Mouse (Mus musculus) midbrain, embryonic 16.5 days (tissue): ENCODE measurements at regions not wholly inside any gene's neighbourhood (a gene's known extent, or its start where the extent isn't known, plus 50 kb on each side); places are given as distances from the start of the nearest gene placed in this dataset.

Source experiments
- ATAC-seq: fragments of 200-750 bp; cut with Nextera tagmentation; 2 replicates; pipeline ENCODE4 v1.8.0; 2017; ENCODE audit warnings: moderate TSS enrichment
- H3K27ac ChIP-seq: fragments of 300-500 bp; sonication (generic); 2 replicates; pipeline ENCODE4 v1.5.1; 2014; ENCODE audit warnings: mild to moderate bottlenecking, low read length, mixed read lengths
- H3K27me3 ChIP-seq: fragments of 300-500 bp; sonication (generic); 2 replicates; pipeline ENCODE4 v1.6.1; 2014; ENCODE audit warnings: low read depth, low read length, mixed read lengths; ENCODE audit not compliant: control insufficient read depth, insufficient read depth
- H3K36me3 ChIP-seq: fragments of 300-500 bp; sonication (generic); 2 replicates; pipeline ENCODE4 v1.6.1; 2014; ENCODE audit warnings: mild to moderate bottlenecking, low read length, moderate library complexity, mixed read lengths; ENCODE audit not compliant: control insufficient read depth, insufficient read depth
- H3K4me1 ChIP-seq: fragments of 300-500 bp; sonication (generic); 2 replicates; pipeline ENCODE4 v1.6.1; 2014; ENCODE audit warnings: mild to moderate bottlenecking, low read length, mixed read lengths; ENCODE audit not compliant: control insufficient read depth, insufficient read depth
- H3K4me2 ChIP-seq: fragments of 300-500 bp; sonication (generic); 2 replicates; pipeline ENCODE4 v1.6.1; 2014; ENCODE audit warnings: mild to moderate bottlenecking, low read length, mixed read lengths
- H3K4me3 ChIP-seq: fragments of 300-500 bp; sonication (generic); 2 replicates; pipeline ENCODE4 v1.5.1; 2014; ENCODE audit warnings: low read depth, mild to moderate bottlenecking, low read length, moderate library complexity, mixed read lengths
- H3K9ac ChIP-seq: fragments of 300-500 bp; sonication (generic); 2 replicates; pipeline ENCODE4 v1.6.1; 2014; ENCODE audit warnings: low read depth, low read length, mixed read lengths
- H3K9me3 ChIP-seq: fragments of 300-500 bp; sonication (generic); replicated peaks from 2 replicates; pipeline ENCODE4 v1.6.1; 2014; ENCODE audit warnings: mild to moderate bottlenecking, low read length, mixed read lengths; ENCODE audit not compliant: control insufficient read depth, poor library complexity, severe bottlenecking
- WGBS: fragments of 180-500 bp; shearing (Covaris S2); extraction: QIAGEN DNeasy Blood & Tissue Kit; methylation state at CpG from one replicate; pipeline ENCODE4 v1.1.7; 2014; 5-methylcytosine and 5-hydroxymethylcytosine counted together

GRCm38 (mm10) chr8:35112591-35113265 lies 652.9 kb upstream of the Gm19410 start:
- Histone ChIP-seq H3K4me1 (no peaks in the 10 kb centered on the region), H3K4me3 (no peak overlapping the region), H3K9ac (no peak overlapping the region), H3K27me3 (no peaks in the 10 kb centered on the region), H3K4me2 (no peak overlapping the region), H3K36me3 (no peaks in the 10 kb centered on the region), H3K27ac (no peak overlapping the region), H3K9me3 (no peaks in the 10 kb centered on the region)
- no peak for ATAC-seq
- 80% methylated on average over 7 of the region's 7 CpGs for WGBS

GRCm38 (mm10) chr8:35114031-35114430 lies 651.6 kb upstream of the Gm19410 start:
- H3K9ac ChIP-seq = no peak overlapping the region
- H3K36me3 ChIP-seq = no peaks in the 10 kb centered on the region
- no peak for ATAC-seq
- H3K4me3 ChIP-seq = no peak overlapping the region
- H3K27me3 ChIP-seq = no peaks in the 10 kb centered on the region
- 87% methylated on average over 10 of the region's 10 CpGs for WGBS
- no peaks in the 10 kb centered on the region for H3K4me1 ChIP-seq
- H3K4me2 ChIP-seq = no peak overlapping the region
- no peak overlapping the region for H3K27ac ChIP-seq
- H3K9me3 ChIP-seq = no peaks in the 10 kb centered on the region

DNA sequence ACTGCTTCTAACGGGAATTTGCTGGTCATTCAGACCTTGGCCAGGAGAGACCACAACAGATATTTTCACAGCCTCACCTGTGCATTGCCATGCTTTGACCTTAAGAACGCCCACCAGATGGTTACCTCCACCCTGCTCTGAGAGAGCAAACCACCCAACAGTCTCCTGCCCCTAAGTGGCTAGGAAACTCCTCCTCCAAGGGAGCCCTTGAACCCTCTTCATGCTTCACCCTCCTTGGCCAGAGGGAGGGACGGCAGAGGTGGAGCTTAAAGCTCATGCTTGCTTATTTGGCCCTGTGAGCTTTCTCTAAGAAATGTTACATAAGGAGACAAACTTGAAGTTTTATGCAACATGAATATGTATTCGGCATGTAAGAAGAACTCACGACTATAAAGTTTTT lies 645.0 kb upstream of the Gm19410 start:
- peaks cover 8% of the 10 kb centered on the region for H3K4me1 ChIP-seq
- no peaks in the 10 kb centered on the region for H3K27me3 ChIP-seq
- no peak overlapping the region for H3K4me3 ChIP-seq
- no peaks in the 10 kb centered on the region for H3K9me3 ChIP-seq
- no peak overlapping the region for H3K9ac ChIP-seq
- WGBS = 77% methylated on average over 5 of the region's 5 CpGs
- no peaks in the 10 kb centered on the region for H3K36me3 ChIP-seq
- H3K4me2 ChIP-seq = no peak overlapping the region
- no peak overlapping the region for H3K27ac ChIP-seq
- ATAC-seq = no peak

DNA sequence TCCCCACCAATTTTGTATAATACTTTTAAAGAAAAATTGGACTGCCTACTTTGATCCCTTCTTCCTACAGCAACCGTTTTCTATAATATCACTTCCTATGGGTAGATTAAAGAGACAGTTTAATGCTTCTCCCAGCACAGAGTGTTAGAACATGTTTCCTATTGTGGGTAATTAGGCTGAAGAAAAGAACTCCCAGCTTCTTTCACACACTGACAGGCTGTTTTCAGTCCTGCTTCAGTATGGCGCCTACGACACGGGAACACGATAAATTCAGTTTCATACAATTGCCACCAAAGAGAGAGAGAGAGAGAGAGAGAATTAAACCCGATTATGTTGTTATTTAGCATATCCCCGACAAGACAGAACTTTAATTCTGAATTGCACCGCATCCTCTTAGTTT lies 644.5 kb upstream of the Gm19410 start:
- H3K27me3 ChIP-seq = no peaks in the 10 kb centered on the region
- no peak overlapping the region for H3K27ac ChIP-seq
- peaks cover 8% of the 10 kb centered on the region for H3K4me1 ChIP-seq
- no peak overlapping the region for H3K9ac ChIP-seq
- WGBS = 76% methylated on average over 8 of the region's 8 CpGs
- H3K4me2 ChIP-seq = no peak overlapping the region
- H3K36me3 ChIP-seq = no peaks in the 10 kb centered on the region
- no peak for ATAC-seq
- H3K4me3 ChIP-seq = no peak overlapping the region
- H3K9me3 ChIP-seq = no peaks in the 10 kb centered on the region

- Histone ChIP-seq H3K27ac (no peak overlapping the region), H3K9me3 (no peaks in the 10 kb centered on the region), H3K4me3 (peak overlapping the region; percentile 13), H3K4me1 (peaks cover 8% of the 10 kb centered on the region), H3K36me3 (no peaks in the 10 kb centered on the region), H3K4me2 (peak overlapping the region; percentile 52), H3K27me3 (no peaks in the 10 kb centered on the region), H3K9ac (no peak overlapping the region; the same call in 1 of the 2 replicates)
- WGBS = 1% methylated on average over 14 of the region's 14 CpGs
- ATAC-seq = peak; percentile 71; the same call in 1 of the 2 replicates
Observed at GRCm38 (mm10) chr8:35123196-35123621, 642.4 kb upstream of the Gm19410 start.

DNA sequence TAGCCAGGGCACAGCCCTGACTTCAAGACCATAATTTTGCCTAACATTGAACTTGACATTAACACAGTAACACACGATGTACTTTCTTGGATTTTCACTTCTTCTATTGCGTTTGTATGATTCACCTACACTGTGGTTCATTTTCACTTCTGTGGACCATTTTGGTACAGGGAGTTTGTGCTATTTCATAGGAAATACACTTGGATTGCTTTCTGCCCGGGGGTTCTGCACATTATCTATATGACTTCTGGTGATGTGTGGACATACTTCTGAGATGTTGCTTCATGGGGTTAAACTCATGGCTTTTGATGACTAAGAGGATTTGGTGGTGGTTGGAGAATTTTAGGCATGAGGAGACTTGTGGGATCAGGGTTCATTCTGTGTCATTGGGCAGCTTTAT lies 640.4 kb upstream of the Gm19410 start:
- Histone ChIP-seq H3K4me1 (peaks cover 8% of the 10 kb centered on the region), H3K9me3 (no peaks in the 10 kb centered on the region), H3K27ac (no peak overlapping the region), H3K9ac (no peak overlapping the region), H3K36me3 (no peaks in the 10 kb centered on the region), H3K27me3 (no peaks in the 10 kb centered on the region), H3K4me2 (no peak overlapping the region), H3K4me3 (no peak overlapping the region)
- 88% methylated on average over 3 of the region's 3 CpGs for WGBS
- ATAC-seq = no peak

DNA sequence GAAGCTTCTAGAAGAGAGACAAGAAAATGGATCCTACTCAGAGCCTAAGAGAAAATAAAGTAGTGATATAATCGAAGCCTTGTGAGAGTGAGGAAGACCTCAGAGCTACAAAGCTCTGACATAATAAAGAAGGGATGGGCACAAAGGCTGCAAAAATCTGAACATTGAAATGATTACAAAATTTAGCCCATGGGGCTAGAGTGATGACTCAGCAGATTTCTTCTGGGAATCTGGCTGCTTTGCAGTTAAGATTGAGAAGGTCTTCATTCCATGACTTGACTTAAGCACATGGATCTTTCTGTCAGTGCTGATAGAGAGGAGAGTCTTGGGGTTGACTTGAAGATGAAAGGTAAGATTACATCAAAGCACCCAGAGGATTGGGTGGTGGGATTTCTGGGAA lies 633.3 kb upstream of the Gm19410 start:
- Histone ChIP-seq H3K9me3 (no peaks in the 10 kb centered on the region), H3K4me2 (no peak overlapping the region), H3K27ac (no peak overlapping the region), H3K4me1 (no peaks in the 10 kb centered on the region), H3K4me3 (no peak overlapping the region), H3K36me3 (no peaks in the 10 kb centered on the region), H3K9ac (no peak overlapping the region), H3K27me3 (no peaks in the 10 kb centered on the region)
- ATAC-seq = no peak
- 92% methylated on average over 1 of the region's 1 CpGs for WGBS

GRCm38 (mm10) chr8:35135630-35136029 lies 630.0 kb upstream of the Gm19410 start:
- Histone ChIP-seq H3K4me3 (no peak overlapping the region), H3K27ac (no peak overlapping the region), H3K9me3 (no peaks in the 10 kb centered on the region), H3K4me1 (no peaks in the 10 kb centered on the region), H3K36me3 (no peaks in the 10 kb centered on the region), H3K9ac (no peak overlapping the region), H3K4me2 (no peak overlapping the region), H3K27me3 (no peaks in the 10 kb centered on the region)
- WGBS = 91% methylated on average over 7 of the region's 7 CpGs
- no peak for ATAC-seq

- H3K4me3 ChIP-seq = no peak overlapping the region
- H3K4me2 ChIP-seq = no peak overlapping the region
- WGBS = 84% methylated on average over 3 of the region's 3 CpGs
- no peaks in the 10 kb centered on the region for H3K36me3 ChIP-seq
- no peak overlapping the region for H3K27ac ChIP-seq
- no peak for ATAC-seq
- H3K9ac ChIP-seq = no peak overlapping the region
- H3K4me1 ChIP-seq = no peaks in the 10 kb centered on the region
- no peaks in the 10 kb centered on the region for H3K27me3 ChIP-seq
- no peaks in the 10 kb centered on the region for H3K9me3 ChIP-seq
Observed at GRCm38 (mm10) chr8:35136643-35137042, 628.9 kb upstream of the Gm19410 start.
